Mouse (Mus musculus): ENCODE measurements at regions not wholly inside any gene's neighbourhood (a gene's known extent, or its start where the extent isn't known, plus 50 kb on each side); places are given as distances from the start of the nearest gene placed in this dataset.

DNA sequence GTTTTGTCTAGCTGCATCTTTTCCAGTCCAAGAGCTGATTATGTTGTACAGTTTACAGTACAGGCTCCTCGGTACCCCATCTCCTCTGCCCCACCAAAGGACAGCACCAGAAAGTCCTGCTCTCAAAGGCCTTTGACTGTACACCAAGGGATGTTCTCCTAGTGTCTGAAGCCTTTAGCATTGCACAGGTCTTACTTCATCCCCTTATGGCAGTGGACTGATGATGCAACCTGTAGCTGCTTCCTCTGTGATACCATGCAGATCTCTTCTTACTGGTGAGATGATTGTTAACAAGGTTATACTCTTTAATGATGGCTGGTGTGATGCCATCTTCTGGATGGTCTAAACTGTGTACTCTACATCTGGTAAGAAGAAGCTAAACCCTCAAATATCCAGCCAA is 260.5 kb upstream of the Trib2 start:
- intact Hi-C loops (cut with DNase I), result no loop called here

DNA sequence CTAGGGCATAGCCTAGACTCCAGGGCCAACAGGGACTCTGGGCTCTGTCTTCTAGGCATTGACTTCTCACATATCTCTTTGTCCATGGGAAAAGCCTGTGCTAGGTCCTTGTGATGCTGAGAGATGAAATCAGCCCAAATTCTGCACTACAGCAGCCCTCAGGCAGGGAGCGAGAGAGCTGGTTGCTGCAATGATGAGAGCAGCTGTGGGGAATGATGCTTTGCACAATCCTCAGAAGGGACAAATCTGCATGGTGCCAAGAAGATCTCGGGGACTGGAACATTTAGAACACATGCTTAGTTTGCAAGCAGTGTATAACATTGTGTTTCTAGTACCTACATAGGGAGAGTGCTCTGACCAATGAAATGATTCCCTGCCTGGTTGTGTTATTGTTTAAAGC is 259.2 kb upstream of the Trib2 start:
- intact Hi-C loops (cut with DNase I), result no loop called here

- intact Hi-C loops (cut with DNase I), result no loop called here
These were observed 252.2 kb upstream of the Trib2 start for GRCm38 (mm10) chr12:16068940-16069339.

DNA sequence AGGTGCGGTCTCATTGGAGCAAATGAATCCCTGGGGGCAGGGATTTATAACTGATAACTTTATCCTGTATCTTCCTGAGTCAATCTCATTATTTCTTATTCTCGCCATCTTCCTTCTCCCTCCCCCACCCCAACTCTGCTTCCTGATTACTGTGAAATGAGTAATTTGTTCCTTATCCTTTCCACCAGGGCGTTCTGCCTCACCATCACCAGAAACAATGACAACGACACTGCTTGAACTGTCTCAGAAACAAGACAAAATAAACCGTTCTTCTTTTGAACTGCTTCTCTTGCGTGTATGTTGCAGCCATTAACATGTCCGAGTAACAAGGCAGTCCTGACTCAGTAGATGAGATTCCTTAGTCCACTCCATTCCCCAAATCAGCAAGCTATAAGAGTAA is 246.0 kb upstream of the Trib2 start:
- intact Hi-C loops (cut with DNase I), result no loop called here

- intact Hi-C loops (cut with DNase I), result no loop called here
These were observed 243.7 kb upstream of the Trib2 start for GRCm38 (mm10) chr12:16060461-16060860.

- intact Hi-C loops (cut with DNase I), result no loop called here
These were observed 241.5 kb upstream of the Trib2 start for GRCm38 (mm10) chr12:16058255-16058654.

- intact Hi-C loops (cut with DNase I), result no loop called here
These were observed 240.1 kb upstream of the Trib2 start for GRCm38 (mm10) chr12:16056831-16057230.

GRCm38 (mm10) chr12:16056216-16056615 is 239.5 kb upstream of the Trib2 start:
- intact Hi-C loops (cut with DNase I), result no loop called here

DNA sequence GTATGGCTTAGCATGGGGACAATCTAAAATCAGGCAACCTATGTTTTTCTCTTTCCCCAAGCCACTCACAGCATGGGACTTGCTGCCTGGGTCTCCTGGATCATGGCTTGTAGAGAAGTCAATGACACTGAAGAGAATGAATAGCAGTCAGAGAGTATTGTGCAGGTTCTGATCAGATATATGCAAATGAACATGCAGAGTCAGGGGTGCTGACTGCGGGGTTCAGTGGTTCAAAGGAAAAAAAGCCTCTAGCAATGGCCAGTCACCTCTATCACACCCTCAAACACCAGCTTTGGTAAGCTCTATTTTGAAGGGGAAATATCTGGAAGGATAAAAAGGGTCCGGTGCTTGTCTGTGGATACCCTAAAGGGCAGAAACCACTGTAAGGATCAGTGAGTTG is 237.9 kb upstream of the Trib2 start:
- intact Hi-C loops (cut with DNase I), result no loop called here

- intact Hi-C loops (cut with DNase I), result no loop called here
These were observed 237.0 kb upstream of the Trib2 start for GRCm38 (mm10) chr12:16053735-16054134.

DNA sequence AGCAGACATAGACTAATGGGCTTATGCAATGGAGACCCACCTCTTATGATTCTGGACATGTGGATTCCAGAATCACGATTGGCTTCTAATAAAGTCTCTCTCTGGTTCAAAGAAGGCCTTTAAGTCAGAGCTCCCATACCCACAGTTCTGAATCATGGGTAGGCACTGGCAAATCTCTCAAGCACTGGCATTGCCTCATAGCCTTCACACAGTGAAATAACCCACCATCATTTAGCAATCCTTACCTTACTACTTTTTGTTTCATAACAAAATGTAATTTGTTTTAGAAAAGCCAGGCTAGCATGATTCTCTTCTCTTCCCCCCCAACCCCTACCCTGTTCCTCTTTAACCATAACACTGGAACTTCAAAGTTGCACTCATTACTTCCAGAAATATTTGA is 236.3 kb upstream of the Trib2 start:
- intact Hi-C loops (cut with DNase I), result no loop called here

- intact Hi-C loops (cut with DNase I), result no loop called here
These were observed 235.6 kb upstream of the Trib2 start for GRCm38 (mm10) chr12:16052353-16052752.

DNA sequence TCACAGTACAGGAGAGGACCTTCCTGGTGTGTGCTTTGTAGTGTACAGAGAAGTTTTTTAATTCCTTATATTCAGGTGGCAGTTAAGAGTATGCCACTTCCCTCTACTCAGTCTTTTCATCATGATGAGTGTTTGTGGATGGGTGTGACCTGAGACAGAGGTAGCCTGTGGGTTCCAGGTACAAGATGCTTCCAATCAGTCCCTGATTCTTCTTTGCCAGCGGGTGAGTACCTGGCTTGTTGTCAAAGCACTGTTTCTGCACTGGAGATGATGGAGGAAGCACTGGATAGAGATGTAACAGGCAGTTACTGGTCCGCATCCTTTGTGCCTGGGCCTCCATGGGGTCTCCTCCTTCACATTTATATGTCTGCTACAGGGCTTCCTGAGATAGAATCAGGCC is 234.7 kb upstream of the Trib2 start:
- intact Hi-C loops (cut with DNase I), result no loop called here

- intact Hi-C loops (cut with DNase I), result loop anchor here (10.0 kb wide), 1 partner anchor 105 kb away; no protein-coding TSS in a partner anchor
These were observed 232.8 kb upstream of the Trib2 start for GRCm38 (mm10) chr12:16049545-16049944.

- intact Hi-C loops (cut with DNase I), result loop anchor here (10.0 kb wide), 1 partner anchor 108 kb away; no protein-coding TSS in a partner anchor
These were observed 229.9 kb upstream of the Trib2 start for GRCm38 (mm10) chr12:16046643-16047042.

DNA sequence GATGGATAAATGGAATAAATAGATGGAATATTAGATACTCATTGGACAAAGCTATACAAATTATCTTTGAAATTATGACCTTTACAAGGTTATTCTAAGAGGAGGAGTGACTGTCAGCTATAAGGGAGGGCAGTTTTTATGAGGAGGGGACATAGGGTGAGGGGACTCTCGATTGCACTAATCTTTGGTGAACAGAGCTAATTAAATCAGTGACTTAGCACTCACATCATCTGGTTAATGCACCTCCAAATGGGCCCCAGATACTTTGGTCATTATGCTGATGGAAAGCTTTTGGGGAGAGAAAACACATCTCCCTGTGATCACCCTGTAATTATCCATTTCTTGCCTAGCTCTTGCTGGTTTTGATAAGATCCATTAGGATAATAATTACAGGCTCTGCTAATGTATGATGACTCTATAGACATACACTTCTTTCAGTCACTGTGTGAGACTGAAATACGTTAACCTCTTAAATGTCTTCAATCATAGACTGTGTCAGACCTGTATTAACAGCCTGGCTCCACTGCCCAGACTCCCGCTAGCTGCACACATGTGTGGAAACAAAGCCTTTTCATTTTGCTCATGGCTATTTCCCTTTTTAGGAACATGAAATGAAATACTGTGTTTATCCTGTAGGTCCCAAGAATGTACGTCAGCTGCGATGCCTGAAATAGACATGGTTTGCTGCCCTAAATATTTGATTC is 229.2 kb upstream of the Trib2 start:
- intact Hi-C loops (cut with DNase I), result loop anchor here (10.0 kb wide), 1 partner anchor 109 kb away; no protein-coding TSS in a partner anchor

GRCm38 (mm10) chr12:16043466-16044214 is 226.9 kb upstream of the Trib2 start:
- intact Hi-C loops (cut with DNase I), result loop anchor here (10.0 kb wide), 1 partner anchor 111 kb away; no protein-coding TSS in a partner anchor

- intact Hi-C loops (cut with DNase I), result loop anchor here (10.0 kb wide), 1 partner anchor 112 kb away; no protein-coding TSS in a partner anchor
These were observed 225.6 kb upstream of the Trib2 start for GRCm38 (mm10) chr12:16042362-16042761.

DNA sequence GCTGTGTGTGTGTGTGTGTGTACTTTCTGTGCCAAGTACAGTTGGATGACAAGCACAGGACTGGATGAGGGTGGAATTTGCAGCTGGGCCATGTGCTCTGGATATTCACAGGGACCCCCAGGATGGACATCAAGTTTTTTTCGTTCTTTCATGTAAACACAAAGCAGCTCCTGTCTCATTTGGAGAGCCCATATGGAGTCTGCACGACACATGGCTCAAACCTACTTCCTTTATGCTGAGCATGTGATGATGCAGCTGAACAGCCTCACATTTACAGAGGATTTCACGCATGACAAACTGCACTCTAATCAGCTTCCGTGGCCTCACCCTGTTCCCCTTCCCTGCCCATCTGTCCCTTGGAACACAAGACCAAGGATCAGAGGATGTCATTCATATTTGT is 224.4 kb upstream of the Trib2 start:
- intact Hi-C loops (cut with DNase I), result loop anchor here (10.0 kb wide), 1 partner anchor 114 kb away; no protein-coding TSS in a partner anchor

DNA sequence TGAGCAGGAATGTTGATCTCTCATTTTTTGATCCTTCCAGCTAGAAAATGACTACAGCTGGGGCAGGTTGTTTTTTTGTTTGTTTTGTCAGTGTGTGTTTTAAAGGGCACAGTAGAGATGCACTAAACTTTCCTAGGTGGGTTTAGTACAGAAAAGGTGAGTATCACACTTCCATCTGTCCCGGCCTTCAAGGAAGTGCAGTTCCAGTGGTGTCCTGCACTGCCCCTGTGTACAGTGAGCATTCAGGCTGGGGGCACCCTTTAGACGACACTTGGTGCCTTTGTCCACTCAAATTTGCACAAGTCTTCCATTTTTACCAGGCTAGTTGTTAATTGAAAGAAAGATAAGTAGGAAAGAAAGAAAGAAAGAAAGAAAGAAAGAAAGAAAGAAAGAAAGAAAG is 218.8 kb upstream of the Trib2 start:
- intact Hi-C loops (cut with DNase I), result no loop called here

- intact Hi-C loops (cut with DNase I), result no loop called here
These were observed 218.2 kb upstream of the Trib2 start for GRCm38 (mm10) chr12:16034691-16035515.

- intact Hi-C loops (cut with DNase I), result no loop called here
These were observed 209.9 kb upstream of the Trib2 start for GRCm38 (mm10) chr12:16026654-16027053.
